Mouse (Mus musculus): ENCODE data around the gene Asmt. TPM values are rescaled to one million over a fixed set of nuclear protein-coding genes. Genes with fewer than 3 reads are reported as not detected.

Gene Asmt
- not detected in 2 replicates for polyA plus RNA-seq (2012; ENCODE audit: insufficient read depth, insufficient read length, missing spikeins)

GRCm38 (mm10) chrX:170672594-170673092, at the start of gene Asmt:
Asmt (plus strand) TSS chrX:170672644.
- TF ChIP-seq POLR2A (IDR thresholded peaks at IDR 0.05; ENCODE audit: borderline replicate concordance, low read depth, low read length) (no peak), CTCF (IDR thresholded peaks at IDR 0.05; ENCODE audit: low read depth, low read length) (no peak)
- H3K27ac ChIP-seq (ENCODE audit: insufficient read depth, low read depth, low read length): no peak within 1 kb of the TSS
- no peak within 1 kb of the TSS for H3K4me3 ChIP-seq (ENCODE audit: insufficient read depth, low read length)

DNA sequence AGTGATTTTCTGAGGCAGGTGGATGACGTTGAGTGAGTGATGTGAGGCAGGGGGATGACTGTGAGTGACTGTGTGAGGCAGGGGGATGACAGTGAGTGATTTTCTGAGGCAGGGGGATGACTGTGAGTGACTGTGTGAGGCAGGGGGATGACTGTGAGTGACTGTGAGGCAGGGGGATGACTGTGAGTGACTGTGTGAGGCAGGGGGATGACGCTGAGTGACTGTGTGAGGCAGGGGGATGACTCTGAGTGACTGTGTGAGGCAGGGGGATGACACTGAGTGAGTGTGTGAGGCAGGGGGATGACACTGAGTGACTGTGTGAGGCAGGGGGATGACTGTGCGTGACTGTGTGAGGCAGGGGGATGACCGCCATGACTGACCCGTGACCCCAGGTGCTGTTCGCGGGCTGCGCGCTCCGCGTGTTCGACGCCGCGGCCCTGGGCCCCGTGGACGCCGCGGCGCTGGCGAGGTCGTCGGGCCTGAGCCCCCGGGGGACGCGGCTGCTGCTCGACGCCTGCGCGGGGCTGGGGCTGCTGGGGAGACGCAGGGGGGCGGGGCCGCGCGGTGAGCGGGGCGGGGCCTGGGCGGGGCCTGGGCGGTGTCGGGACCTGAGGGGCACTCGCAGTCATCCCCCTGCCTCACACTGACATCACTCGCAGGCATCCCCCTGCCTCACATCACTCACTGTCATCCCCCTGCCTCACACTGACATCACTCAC, 948 bp downstream of the Asmt start:
- no peak overlapping the region for H3K27ac ChIP-seq (ENCODE audit: insufficient read depth, low read depth, low read length)
- TF ChIP-seq POLR2A (IDR thresholded peaks at IDR 0.05; ENCODE audit: borderline replicate concordance, low read depth, low read length) (no peak), CTCF (IDR thresholded peaks at IDR 0.05; ENCODE audit: low read depth, low read length) (no peak)
- no peak overlapping the region for H3K4me3 ChIP-seq (ENCODE audit: insufficient read depth, low read length)
- no peaks in the 10 kb centered on the region for H3K4me1 ChIP-seq (ENCODE audit: control insufficient read depth, insufficient read depth, low read length)

More at GRCm38 (mm10) chrX:170672594-170673092, at the start of gene Asmt:
- no peaks in the 10 kb centered on the region for H3K4me1 ChIP-seq (ENCODE audit: control insufficient read depth, insufficient read depth, low read length)

DNA sequence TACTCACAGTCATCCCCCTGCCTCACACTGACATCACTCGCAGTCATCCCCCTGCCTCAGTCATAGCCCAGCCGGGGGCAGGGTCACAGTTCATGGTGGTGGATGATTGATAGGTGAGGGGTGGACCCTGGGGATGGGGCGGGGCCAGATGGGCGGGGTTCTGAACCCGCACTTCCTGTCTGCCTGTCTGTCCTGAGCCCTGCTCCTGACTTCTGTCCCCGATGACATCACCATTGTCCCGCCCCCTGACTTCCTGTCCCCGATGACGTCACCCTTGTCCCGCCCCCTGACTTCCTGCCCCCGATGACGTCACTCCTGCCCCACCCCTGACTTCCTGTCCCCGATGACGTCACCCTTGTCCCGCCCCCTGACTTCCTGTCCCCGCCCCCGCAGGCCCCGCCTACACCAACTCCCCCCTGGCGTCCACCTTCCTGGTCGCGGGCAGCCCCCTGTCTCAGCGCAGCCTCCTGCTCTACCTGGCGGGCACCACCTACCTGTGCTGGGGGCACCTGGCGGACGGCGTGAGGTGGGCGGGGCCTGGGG, 1.9 kb downstream of the Asmt start:
- no peaks in the 10 kb centered on the region for H3K4me1 ChIP-seq (ENCODE audit: control insufficient read depth, insufficient read depth, low read length)
- TF ChIP-seq CTCF (IDR thresholded peaks at IDR 0.05; ENCODE audit: low read depth, low read length) (no peak), POLR2A (IDR thresholded peaks at IDR 0.05; ENCODE audit: borderline replicate concordance, low read depth, low read length) (no peak)
- no peak overlapping the region for H3K4me3 ChIP-seq (ENCODE audit: insufficient read depth, low read length)
- H3K27ac ChIP-seq (ENCODE audit: insufficient read depth, low read depth, low read length): no peak overlapping the region

DNA sequence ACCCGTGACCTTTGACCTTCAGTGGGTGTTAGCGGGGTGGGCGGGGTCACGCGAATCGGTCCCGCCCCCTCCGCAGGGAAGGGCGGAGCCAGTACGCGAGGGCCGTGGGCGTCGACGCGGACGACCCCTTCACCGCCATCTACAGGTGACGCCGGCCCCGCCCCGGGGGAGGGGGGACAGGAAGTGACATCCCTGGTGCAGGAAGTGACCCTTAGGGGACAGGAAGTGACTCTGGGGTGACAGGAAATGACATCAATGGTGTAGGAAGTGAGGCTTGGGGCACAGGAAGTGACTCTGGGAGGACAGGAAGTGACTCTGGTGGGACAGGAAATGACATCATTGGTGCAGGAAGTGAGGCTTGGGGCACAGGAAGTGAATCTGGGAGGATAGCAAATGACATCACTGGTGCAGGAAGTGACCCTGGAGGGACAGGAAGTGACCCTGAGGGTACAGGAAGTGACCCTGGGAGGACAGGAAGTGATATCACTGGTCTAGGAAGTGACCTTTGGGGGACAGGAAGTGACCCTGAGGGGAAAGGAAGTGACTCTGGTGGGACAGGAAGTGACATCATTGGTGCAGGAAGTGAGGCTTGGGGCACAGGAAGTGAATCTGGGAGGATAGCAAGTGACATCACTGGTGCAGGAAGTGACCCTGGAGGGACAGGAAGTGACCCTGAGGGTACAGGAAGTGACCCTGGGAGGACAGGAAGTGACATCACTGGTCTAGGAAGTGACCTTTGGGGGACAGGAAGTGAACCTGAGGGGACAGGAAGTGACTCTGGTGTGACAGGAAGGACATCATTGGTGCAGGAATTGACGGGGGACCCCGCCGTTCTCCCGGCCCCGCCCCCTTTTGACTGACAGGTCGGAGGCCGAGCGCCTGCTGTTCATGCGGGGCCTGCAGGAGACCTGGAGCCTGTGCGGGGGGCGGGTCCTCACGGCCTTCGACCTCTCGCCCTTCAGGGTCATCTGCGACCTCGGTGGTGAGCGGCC, 2.7 kb downstream of the Asmt start:
- no peak overlapping the region for H3K27ac ChIP-seq (ENCODE audit: insufficient read depth, low read depth, low read length)
- H3K4me1 ChIP-seq (ENCODE audit: control insufficient read depth, insufficient read depth, low read length): no peaks in the 10 kb centered on the region
- no peak overlapping the region for H3K4me3 ChIP-seq (ENCODE audit: insufficient read depth, low read length)
- TF ChIP-seq POLR2A (IDR thresholded peaks at IDR 0.05; ENCODE audit: borderline replicate concordance, low read depth, low read length): no peak

- H3K27ac ChIP-seq (ENCODE audit: insufficient read depth, low read depth, low read length): no peak overlapping the region
- no peak overlapping the region for H3K4me3 ChIP-seq (ENCODE audit: insufficient read depth, low read length)
- TF ChIP-seq CTCF (IDR thresholded peaks at IDR 0.05; ENCODE audit: low read depth, low read length) (no peak), POLR2A (IDR thresholded peaks at IDR 0.05; ENCODE audit: borderline replicate concordance, low read depth, low read length) (no peak)
- no peaks in the 10 kb centered on the region for H3K4me1 ChIP-seq (ENCODE audit: control insufficient read depth, insufficient read depth, low read length)
These were observed 3.6 kb downstream of the Asmt start for GRCm38 (mm10) chrX:170675923-170676605.

- H3K27ac ChIP-seq (ENCODE audit: insufficient read depth, low read depth, low read length): no peak overlapping the region
- TF ChIP-seq POLR2A (IDR thresholded peaks at IDR 0.05; ENCODE audit: borderline replicate concordance, low read depth, low read length): no peak
- TF ChIP-seq CTCF (IDR thresholded peaks at IDR 0.05; ENCODE audit: low read depth, low read length): no peak
- H3K4me3 ChIP-seq (ENCODE audit: insufficient read depth, low read length): no peak overlapping the region
These were observed 4.3 kb downstream of the Asmt start for GRCm38 (mm10) chrX:170676606-170677239.

GRCm38 (mm10) chrX:170677266-170677665, 4.8 kb downstream of the Asmt start:
- Histone ChIP-seq H3K27ac (ENCODE audit: insufficient read depth, low read depth, low read length) (no peak overlapping the region), H3K4me1 (ENCODE audit: control insufficient read depth, insufficient read depth, low read length) (no peaks in the 10 kb centered on the region), H3K4me3 (ENCODE audit: insufficient read depth, low read length) (no peak overlapping the region)
- TF ChIP-seq CTCF (IDR thresholded peaks at IDR 0.05; ENCODE audit: low read depth, low read length) (no peak), POLR2A (IDR thresholded peaks at IDR 0.05; ENCODE audit: borderline replicate concordance, low read depth, low read length) (no peak)

More at GRCm38 (mm10) chrX:170676606-170677239, 4.3 kb downstream of the Asmt start:
- H3K4me1 ChIP-seq (ENCODE audit: control insufficient read depth, insufficient read depth, low read length): no peaks in the 10 kb centered on the region

DNA sequence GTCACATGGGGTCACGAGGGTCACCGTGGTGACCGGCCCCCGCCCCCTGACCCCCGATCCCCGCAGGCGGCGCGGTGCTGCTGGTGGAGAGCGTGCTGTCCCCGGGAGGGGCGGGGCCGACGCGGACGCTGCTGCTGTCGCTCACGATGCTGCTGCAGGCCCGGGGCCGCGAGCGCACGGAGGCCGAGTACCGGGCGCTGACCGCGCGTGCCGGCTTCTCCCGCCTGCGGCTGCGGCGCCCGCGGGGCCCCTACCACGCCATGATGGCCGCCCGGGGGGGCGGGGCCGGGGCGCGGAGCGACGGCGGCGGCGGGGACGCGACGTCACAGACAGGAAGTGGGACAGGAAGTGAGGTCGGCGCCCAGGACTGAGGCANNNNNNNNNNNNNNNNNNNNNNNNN, 5.2 kb downstream of the Asmt start:
- TF ChIP-seq CTCF (IDR thresholded peaks at IDR 0.05; ENCODE audit: low read depth, low read length) (no peak), POLR2A (IDR thresholded peaks at IDR 0.05; ENCODE audit: borderline replicate concordance, low read depth, low read length) (no peak)
- H3K27ac ChIP-seq (ENCODE audit: insufficient read depth, low read depth, low read length): no peak overlapping the region
- H3K4me1 ChIP-seq (ENCODE audit: control insufficient read depth, insufficient read depth, low read length): no peaks in the 10 kb centered on the region
- H3K4me3 ChIP-seq (ENCODE audit: insufficient read depth, low read length): no peak overlapping the region
